Mouse (Mus musculus) neural tube, embryonic 15.5 days (tissue): ENCODE measurements around the gene Serpina1e. TPM values are rescaled to one million over a fixed set of nuclear protein-coding genes. Genes with fewer than 3 reads are reported as not detected.

Experiments used
- ATAC-seq: fragments of 200-750 bp; cut with Nextera tagmentation; 2 replicates; pipeline ENCODE4 v1.8.0; 2017; ENCODE audit warnings: mild to moderate bottlenecking, moderate TSS enrichment, moderate library complexity; ENCODE audit not compliant: low FRiP score
- H3K27ac ChIP-seq: fragments of 300-500 bp; sonication (generic); replicated peaks from 2 replicates; pipeline ENCODE4 v1.5.1; 2015; ENCODE audit warnings: mild to moderate bottlenecking, inconsistent platforms
- H3K27me3 ChIP-seq: fragments of 300-500 bp; sonication (generic); replicated peaks from 2 replicates; pipeline ENCODE4 v1.6.1; 2015; ENCODE audit warnings: inconsistent platforms
- H3K36me3 ChIP-seq: fragments of 300-500 bp; sonication (generic); 2 replicates; pipeline ENCODE4 v1.6.1; 2015; ENCODE audit warnings: inconsistent platforms
- H3K4me1 ChIP-seq: fragments of 300-500 bp; sonication (generic); 2 replicates; pipeline ENCODE4 v1.6.1; 2015; ENCODE audit warnings: inconsistent platforms
- H3K4me2 ChIP-seq: fragments of 300-500 bp; sonication (generic); 2 replicates; pipeline ENCODE4 v1.6.1; 2015; ENCODE audit warnings: inconsistent platforms, mild to moderate bottlenecking, moderate library complexity
- H3K4me3 ChIP-seq: fragments of 300-500 bp; sonication (generic); replicated peaks from 2 replicates; pipeline ENCODE4 v1.5.1; 2015; ENCODE audit warnings: mild to moderate bottlenecking, inconsistent platforms
- H3K9ac ChIP-seq: fragments of 300-500 bp; sonication (generic); replicated peaks from 2 replicates; pipeline ENCODE4 v1.6.1; 2015; ENCODE audit warnings: mild to moderate bottlenecking, inconsistent platforms
- H3K9me3 ChIP-seq: fragments of 300-500 bp; sonication (generic); replicated peaks from 2 replicates; pipeline ENCODE4 v1.6.1; 2016; ENCODE audit warnings: inconsistent platforms
- WGBS: fragments of 180-500 bp; shearing (Covaris S2); methylation state at CpG from one replicate; pipeline ENCODE4 v1.1.7; 2015; ENCODE audit warnings: mixed read lengths; 5-methylcytosine and 5-hydroxymethylcytosine counted together
- polyA plus RNA-seq: library from polyadenylated mRNA; unstranded; fragments of >200 nt; fragmentation: Nextera tagmentation; extraction: Ambion mirVana; gene quantifications from 2 replicates; pipeline ENCODE4 v1.2.1, GENCODE M21; 2015

Serpina1e gene
- 0.24 and 0.32 TPM in 2 replicates for polyA plus RNA-seq

GRCm38 (mm10) chr12:103958798-103959197 is at the start of gene Serpina1e:
Gene Serpina1e, minus strand, starts transcription at chr12:103958975.
- Histone ChIP-seq H3K4me1 (no peaks in the 10 kb centered on the region), H3K4me3 (no peak within 1 kb of the TSS), H3K9ac (no peak within 1 kb of the TSS), H3K27me3 (no peaks in the 10 kb centered on the region), H3K9me3 (no peaks in the 10 kb centered on the region), H3K4me2 (no peak within 1 kb of the TSS), H3K27ac (no peak within 1 kb of the TSS), H3K36me3 (no peaks in the 10 kb centered on the region)
- no peak for ATAC-seq
- WGBS: 75% methylated on average over 3 of the region's 3 CpGs

GRCm38 (mm10) chr12:104004689-104005088 is 45.9 kb upstream of the Serpina1e start:
- Histone ChIP-seq H3K27ac (no peak overlapping the region), H3K4me3 (no peak overlapping the region), H3K36me3 (no peaks in the 10 kb centered on the region), H3K4me1 (no peaks in the 10 kb centered on the region), H3K4me2 (no peak overlapping the region), H3K9ac (no peak overlapping the region), H3K27me3 (no peaks in the 10 kb centered on the region), H3K9me3 (no peaks in the 10 kb centered on the region)
- ATAC-seq: no peak
- 83% methylated on average over 5 of the region's 5 CpGs for WGBS

- H3K4me3 ChIP-seq: no peak overlapping the region
- H3K27ac ChIP-seq: no peak overlapping the region
- H3K4me1 ChIP-seq: no peaks in the 10 kb centered on the region; the same call in 1 of the 2 replicates
- H3K9ac ChIP-seq: no peak overlapping the region
- WGBS: 69% methylated on average over 4 of the region's 4 CpGs
- no peak for ATAC-seq
- H3K9me3 ChIP-seq: no peaks in the 10 kb centered on the region
- H3K27me3 ChIP-seq: no peaks in the 10 kb centered on the region
- H3K4me2 ChIP-seq: no peak overlapping the region
- H3K36me3 ChIP-seq: no peaks in the 10 kb centered on the region
Observed at GRCm38 (mm10) chr12:104003238-104003612, 44.5 kb upstream of the Serpina1e start.

- Histone ChIP-seq H3K9me3 (no peaks in the 10 kb centered on the region), H3K4me3 (no peak overlapping the region), H3K4me2 (no peak overlapping the region), H3K27ac (no peak overlapping the region), H3K36me3 (no peaks in the 10 kb centered on the region), H3K4me1 (no peaks in the 10 kb centered on the region; the same call in 1 of the 2 replicates), H3K27me3 (no peaks in the 10 kb centered on the region), H3K9ac (no peak overlapping the region)
- no peak for ATAC-seq
- 87% methylated on average over 10 of the region's 10 CpGs for WGBS
Observed at GRCm38 (mm10) chr12:104002569-104003237, 43.9 kb upstream of the Serpina1e start.

- no peak for ATAC-seq
- Histone ChIP-seq H3K4me1 (no peaks in the 10 kb centered on the region; the same call in 1 of the 2 replicates), H3K27me3 (no peaks in the 10 kb centered on the region)
Observed at GRCm38 (mm10) chr12:104000594-104000993, 41.8 kb upstream of the Serpina1e start.

GRCm38 (mm10) chr12:103999611-104000010 is 40.8 kb upstream of the Serpina1e start:
- Histone ChIP-seq H3K9me3 (no peaks in the 10 kb centered on the region), H3K4me1 (no peaks in the 10 kb centered on the region; the same call in 1 of the 2 replicates), H3K9ac (no peak overlapping the region), H3K36me3 (no peaks in the 10 kb centered on the region), H3K4me2 (no peak overlapping the region), H3K27ac (no peak overlapping the region), H3K4me3 (no peak overlapping the region), H3K27me3 (no peaks in the 10 kb centered on the region)
- ATAC-seq: no peak
- WGBS: 62% methylated on average over 8 of the region's 8 CpGs

More at GRCm38 (mm10) chr12:104000594-104000993, 41.8 kb upstream of the Serpina1e start:
- H3K4me2 ChIP-seq: no peak overlapping the region
- H3K27ac ChIP-seq: no peak overlapping the region
- no peaks in the 10 kb centered on the region for H3K36me3 ChIP-seq
- no peak overlapping the region for H3K4me3 ChIP-seq
- 90% methylated on average over 3 of the region's 3 CpGs for WGBS
- H3K9me3 ChIP-seq: no peaks in the 10 kb centered on the region
- no peak overlapping the region for H3K9ac ChIP-seq

GRCm38 (mm10) chr12:103996513-103996912 is 37.7 kb upstream of the Serpina1e start:
- Histone ChIP-seq H3K9ac (no peak overlapping the region), H3K27ac (no peak overlapping the region), H3K27me3 (no peaks in the 10 kb centered on the region), H3K36me3 (no peaks in the 10 kb centered on the region), H3K4me1 (no peaks in the 10 kb centered on the region; the same call in 1 of the 2 replicates), H3K4me2 (no peak overlapping the region), H3K4me3 (no peak overlapping the region), H3K9me3 (no peaks in the 10 kb centered on the region)
- 57% methylated on average over 2 of the region's 2 CpGs for WGBS
- ATAC-seq: no peak

GRCm38 (mm10) chr12:103995292-103996072 is 36.7 kb upstream of the Serpina1e start:
- H3K36me3 ChIP-seq: no peaks in the 10 kb centered on the region
- no peaks in the 10 kb centered on the region; the same call in 1 of the 2 replicates for H3K4me1 ChIP-seq
- no peak overlapping the region for H3K4me3 ChIP-seq
- no peaks in the 10 kb centered on the region for H3K9me3 ChIP-seq
- WGBS: 45% methylated on average over 5 of the region's 5 CpGs
- H3K4me2 ChIP-seq: no peak overlapping the region
- H3K27ac ChIP-seq: no peak overlapping the region
- ATAC-seq: peak; percentile 81
- H3K27me3 ChIP-seq: no peaks in the 10 kb centered on the region
- H3K9ac ChIP-seq: no peak overlapping the region

GRCm38 (mm10) chr12:103992945-103993344 is 34.2 kb upstream of the Serpina1e start:
- ATAC-seq: no peak
- no peaks in the 10 kb centered on the region for H3K36me3 ChIP-seq
- WGBS: 83% methylated on average over 7 of the region's 7 CpGs
- no peaks in the 10 kb centered on the region for H3K9me3 ChIP-seq
- no peak overlapping the region for H3K4me3 ChIP-seq
- no peaks in the 10 kb centered on the region for H3K27me3 ChIP-seq
- no peak overlapping the region for H3K9ac ChIP-seq
- no peak overlapping the region for H3K27ac ChIP-seq
- no peak overlapping the region for H3K4me2 ChIP-seq
- H3K4me1 ChIP-seq: no peaks in the 10 kb centered on the region

- H3K4me3 ChIP-seq: no peak within 1 kb of the TSS
- H3K4me1 ChIP-seq: no peaks in the 10 kb centered on the region
- H3K9me3 ChIP-seq: no peaks in the 10 kb centered on the region
- H3K27me3 ChIP-seq: no peaks in the 10 kb centered on the region
- H3K27ac ChIP-seq: no peak within 1 kb of the TSS
- H3K36me3 ChIP-seq: no peaks in the 10 kb centered on the region
- 91% methylated on average over 6 of the region's 6 CpGs for WGBS
- ATAC-seq: no peak
- no peak within 1 kb of the TSS for H3K4me2 ChIP-seq
- no peak within 1 kb of the TSS for H3K9ac ChIP-seq
Observed at GRCm38 (mm10) chr12:103989857-103990256, 31.1 kb upstream of the Serpina1e start, which contains the start of gene Serpina11. Gene Serpina11, minus strand, starts transcription at chr12:103989957.

GRCm38 (mm10) chr12:103989514-103989767 is 30.7 kb upstream of the Serpina1e start:
- no peak overlapping the region for H3K4me3 ChIP-seq
- WGBS: 78% methylated on average over 2 of the region's 2 CpGs

More at GRCm38 (mm10) chr12:103989514-103989767, 30.7 kb upstream of the Serpina1e start:
- ATAC-seq: no peak
- Histone ChIP-seq H3K9ac (no peak overlapping the region), H3K9me3 (no peaks in the 10 kb centered on the region), H3K4me2 (no peak overlapping the region), H3K27ac (no peak overlapping the region), H3K4me1 (no peaks in the 10 kb centered on the region), H3K36me3 (no peaks in the 10 kb centered on the region), H3K27me3 (no peaks in the 10 kb centered on the region)
